Mouse (Mus musculus) hindbrain, embryonic 13.5 days (tissue): ENCODE measurements around the gene Cfap70. TPM values are rescaled to one million over a fixed set of nuclear protein-coding genes. Genes with fewer than 3 reads are reported as not detected.

Source experiments
- ATAC-seq: fragments of 200-750 bp; cut with Nextera tagmentation; 2 replicates; pipeline ENCODE4 v1.8.0; 2017; ENCODE audit warnings: moderate TSS enrichment; ENCODE audit not compliant: low FRiP score
- H3K27ac ChIP-seq: fragments of 300-500 bp; sonication (generic); 2 replicates; pipeline ENCODE4 v1.5.1; 2015; ENCODE audit warnings: inconsistent platforms, mild to moderate bottlenecking, moderate library complexity
- H3K27me3 ChIP-seq: fragments of 300-500 bp; sonication (generic); 2 replicates; pipeline ENCODE4 v1.6.1; 2015; ENCODE audit warnings: mild to moderate bottlenecking, inconsistent platforms
- H3K36me3 ChIP-seq: fragments of 300-500 bp; sonication (generic); 2 replicates; pipeline ENCODE4 v1.6.1; 2015; ENCODE audit warnings: mild to moderate bottlenecking, inconsistent platforms
- H3K4me1 ChIP-seq: fragments of 300-500 bp; sonication (generic); replicated peaks from 2 replicates; pipeline ENCODE4 v1.6.1; 2015; ENCODE audit warnings: inconsistent platforms
- H3K4me2 ChIP-seq: fragments of 300-500 bp; sonication (generic); 2 replicates; pipeline ENCODE4 v1.6.1; 2015; ENCODE audit warnings: inconsistent platforms, mild to moderate bottlenecking, moderate library complexity
- H3K4me3 ChIP-seq: fragments of 300-500 bp; sonication (generic); 2 replicates; pipeline ENCODE4 v1.5.1; 2015; ENCODE audit warnings: mild to moderate bottlenecking, inconsistent platforms
- H3K9ac ChIP-seq: fragments of 300-500 bp; sonication (generic); 2 replicates; pipeline ENCODE4 v1.6.1; 2015; ENCODE audit warnings: mild to moderate bottlenecking, inconsistent platforms
- H3K9me3 ChIP-seq: fragments of 300-500 bp; sonication (generic); 2 replicates; pipeline ENCODE4 v1.6.1; 2016; ENCODE audit warnings: inconsistent platforms
- WGBS: fragments of 180-500 bp; shearing (Covaris S2); methylation state at CpG from one replicate; pipeline ENCODE4 v1.1.7; 2015; 5-methylcytosine and 5-hydroxymethylcytosine counted together
- polyA plus RNA-seq: library from polyadenylated mRNA; unstranded; fragments of >200 nt; fragmentation: Nextera tagmentation; extraction: Ambion mirVana; gene quantifications from 2 replicates; pipeline ENCODE4 v1.2.1, GENCODE M21; 2015

The Cfap70 gene
- polyA plus RNA-seq, 1 experiment from 2014 or later = 2.2 TPM

DNA sequence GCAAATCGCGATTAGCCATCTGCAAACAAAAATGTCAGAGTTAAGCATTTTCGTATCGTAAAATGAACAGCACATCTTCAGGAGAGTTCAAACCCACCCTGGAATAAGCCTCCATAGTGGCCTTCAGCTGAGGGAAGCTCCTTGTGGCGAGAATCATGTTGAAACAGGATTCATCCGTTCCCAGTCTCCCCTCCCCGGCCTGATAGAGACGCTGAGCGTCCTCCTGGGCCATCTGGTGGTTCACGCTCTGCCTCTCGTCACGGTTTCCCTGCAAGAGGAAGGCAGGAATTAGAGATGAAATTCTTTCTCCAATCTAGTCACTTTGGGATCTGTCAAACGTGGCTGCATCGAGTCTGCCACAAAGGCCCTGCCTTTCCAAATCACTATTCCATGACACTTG, 8.2 kb upstream of the Cfap70 start:
- ATAC-seq = no peak
- H3K4me1 ChIP-seq = no peaks in the 10 kb centered on the region
- 83% methylated on average over 14 of the region's 14 CpGs for WGBS
- H3K9ac ChIP-seq = no peak overlapping the region
- peaks cover 27% of the 10 kb centered on the region for H3K36me3 ChIP-seq
- H3K27me3 ChIP-seq = no peaks in the 10 kb centered on the region
- H3K4me2 ChIP-seq = no peak overlapping the region
- H3K4me3 ChIP-seq = no peak overlapping the region
- no peak overlapping the region for H3K27ac ChIP-seq
- no peaks in the 10 kb centered on the region for H3K9me3 ChIP-seq

DNA sequence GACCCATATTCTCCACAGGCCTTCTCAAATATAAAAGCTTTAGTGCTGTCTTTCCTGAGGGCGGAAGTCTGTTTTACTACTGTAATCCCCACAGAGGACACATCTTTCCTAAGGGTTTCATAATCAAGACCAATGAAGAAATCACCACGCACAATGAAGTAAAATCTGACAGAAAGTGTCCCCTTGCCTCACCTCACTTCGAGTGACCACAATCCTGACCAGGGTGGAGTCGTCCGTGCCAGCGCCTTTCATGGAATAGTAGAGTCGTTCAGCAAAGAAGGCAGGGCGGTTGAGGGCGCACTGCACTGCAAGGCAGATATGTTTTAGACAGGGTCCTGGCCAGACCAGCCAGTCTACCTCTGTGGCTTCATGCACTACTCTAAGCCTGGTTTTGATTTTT, 6.4 kb upstream of the Cfap70 start:
- 94% methylated on average over 9 of the region's 9 CpGs for WGBS
- H3K27me3 ChIP-seq = no peaks in the 10 kb centered on the region
- no peak overlapping the region for H3K9ac ChIP-seq
- H3K4me3 ChIP-seq = no peak overlapping the region
- no peak overlapping the region for H3K4me2 ChIP-seq
- peaks cover 17% of the 10 kb centered on the region for H3K36me3 ChIP-seq
- H3K9me3 ChIP-seq = no peaks in the 10 kb centered on the region
- ATAC-seq = no peak
- H3K4me1 ChIP-seq = no peaks in the 10 kb centered on the region
- H3K27ac ChIP-seq = no peak overlapping the region

DNA sequence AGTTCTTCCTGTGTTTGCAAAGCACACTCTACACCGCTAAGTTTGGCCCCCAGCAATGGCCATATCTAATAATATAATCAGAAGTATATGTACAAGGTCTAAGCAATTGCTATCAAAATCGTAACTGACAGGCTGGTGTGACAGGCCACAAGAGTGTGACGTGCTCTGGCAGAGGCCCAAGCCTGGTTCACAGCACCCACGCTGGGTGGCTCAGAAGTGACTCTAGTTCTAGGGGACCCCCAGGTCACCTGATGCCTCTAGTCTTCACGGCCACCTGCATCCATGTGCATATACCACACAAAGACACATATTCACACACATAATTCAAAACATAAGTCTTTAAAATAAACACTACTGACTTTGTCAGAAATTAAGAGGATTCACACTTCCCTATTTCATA, 903 bp upstream of the Cfap70 start:
- H3K9me3 ChIP-seq = no peaks in the 10 kb centered on the region
- 0 out of 2 replicates have a peak, but pooled peaks cover 5% of the 10 kb centered on the region for H3K4me1 ChIP-seq
- no peaks in the 10 kb centered on the region for H3K27me3 ChIP-seq
- 92% methylated on average over 5 of the region's 5 CpGs for WGBS
- H3K4me3 ChIP-seq = no peak overlapping the region
- ATAC-seq = no peak
- no peak overlapping the region for H3K9ac ChIP-seq
- H3K4me2 ChIP-seq = no peak overlapping the region
- no peak overlapping the region for H3K27ac ChIP-seq
- H3K36me3 ChIP-seq = peaks cover 5% of the 10 kb centered on the region; the same call in 1 of the 2 replicates

DNA sequence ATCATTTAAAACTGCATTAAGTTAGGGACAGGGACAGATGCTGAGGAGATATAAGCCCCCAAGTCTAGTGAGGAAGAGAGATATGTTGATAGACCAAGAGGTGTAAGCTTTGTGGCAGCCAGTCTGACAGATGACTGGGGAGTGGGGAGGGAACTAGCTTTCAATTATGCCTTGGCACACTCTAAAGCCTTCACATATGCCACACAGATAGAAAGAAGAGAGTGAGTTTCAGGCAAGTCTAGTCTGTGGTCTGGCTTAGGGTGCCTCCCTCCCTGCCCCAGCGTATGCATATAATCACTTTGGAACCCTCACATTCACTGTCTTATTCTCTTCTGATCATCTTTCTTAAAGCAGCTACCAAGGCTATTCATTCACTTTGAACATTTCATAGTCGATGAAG, 724 bp downstream of the Cfap70 start:
- H3K27ac ChIP-seq = 0 out of 2 replicates have a peak overlapping the region, but pooled peaks have one; percentile 8
- H3K9me3 ChIP-seq = no peaks in the 10 kb centered on the region
- H3K27me3 ChIP-seq = no peaks in the 10 kb centered on the region
- peaks cover 5% of the 10 kb centered on the region; the same call in 1 of the 2 replicates for H3K36me3 ChIP-seq
- 27% methylated on average over 2 of the region's 2 CpGs for WGBS
- 0 out of 2 replicates have a peak, but pooled peaks cover 5% of the 10 kb centered on the region for H3K4me1 ChIP-seq
- H3K9ac ChIP-seq = peak overlapping the region; percentile 58; the same call in 1 of the 2 replicates
- ATAC-seq = no peak
- peak overlapping the region; percentile 41 for H3K4me3 ChIP-seq
- H3K4me2 ChIP-seq = peak overlapping the region; percentile 63

DNA sequence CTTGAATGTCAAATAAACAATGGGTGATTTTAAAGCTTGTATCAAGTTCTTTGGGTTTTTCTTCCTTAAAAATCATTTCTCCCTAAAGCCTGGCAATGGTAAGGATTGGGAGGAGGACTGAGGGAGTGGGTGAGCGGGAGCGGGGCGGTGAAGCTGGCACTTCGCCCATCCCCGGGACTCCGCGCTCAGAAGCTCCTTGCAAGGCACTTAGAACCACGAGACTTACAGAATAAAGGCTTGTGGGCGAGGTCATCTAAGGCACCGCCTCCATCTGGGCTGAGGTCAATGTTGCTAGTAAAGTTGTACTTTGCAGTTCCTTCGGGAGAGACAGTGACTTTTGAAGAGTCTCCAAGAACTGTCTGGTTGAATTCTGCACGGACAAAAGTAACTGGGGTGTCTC, 4.8 kb downstream of the Cfap70 start:
- ATAC-seq = no peak
- 0 out of 2 replicates have a peak, but pooled peaks cover 5% of the 10 kb centered on the region for H3K4me1 ChIP-seq
- no peaks in the 10 kb centered on the region for H3K36me3 ChIP-seq
- no peaks in the 10 kb centered on the region for H3K27me3 ChIP-seq
- H3K27ac ChIP-seq = no peak overlapping the region
- H3K4me3 ChIP-seq = no peak overlapping the region
- WGBS = 64% methylated on average over 12 of the region's 12 CpGs
- no peak overlapping the region for H3K9ac ChIP-seq
- H3K9me3 ChIP-seq = no peaks in the 10 kb centered on the region
- no peak overlapping the region for H3K4me2 ChIP-seq

DNA sequence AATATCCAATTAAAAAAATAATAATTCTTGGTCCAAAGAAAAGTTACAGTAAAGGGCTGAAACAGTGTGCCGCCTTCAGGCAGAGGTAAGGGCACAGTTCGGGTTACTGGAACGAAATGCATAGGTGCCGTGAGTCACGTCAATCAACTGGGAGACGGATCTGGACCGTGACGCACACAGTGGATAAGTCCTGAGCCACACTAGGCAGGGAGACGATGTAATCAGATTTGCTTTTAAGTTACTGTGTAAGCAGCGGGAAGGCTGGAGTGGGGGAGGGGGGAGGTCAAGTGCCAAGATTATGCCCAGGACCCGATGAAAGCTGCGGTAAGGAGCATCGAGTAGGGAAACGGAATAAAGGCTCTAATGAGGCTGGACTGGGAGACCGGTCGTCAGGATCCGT, 9.8 kb downstream of the Cfap70 start:
- H3K27me3 ChIP-seq = no peaks in the 10 kb centered on the region
- no peaks in the 10 kb centered on the region for H3K36me3 ChIP-seq
- no peaks in the 10 kb centered on the region for H3K9me3 ChIP-seq
- H3K4me1 ChIP-seq = no peaks in the 10 kb centered on the region
- H3K4me3 ChIP-seq = no peak overlapping the region
- H3K4me2 ChIP-seq = no peak overlapping the region
- 68% methylated on average over 17 of the region's 17 CpGs for WGBS
- no peak overlapping the region for H3K9ac ChIP-seq
- no peak for ATAC-seq
- no peak overlapping the region for H3K27ac ChIP-seq

DNA sequence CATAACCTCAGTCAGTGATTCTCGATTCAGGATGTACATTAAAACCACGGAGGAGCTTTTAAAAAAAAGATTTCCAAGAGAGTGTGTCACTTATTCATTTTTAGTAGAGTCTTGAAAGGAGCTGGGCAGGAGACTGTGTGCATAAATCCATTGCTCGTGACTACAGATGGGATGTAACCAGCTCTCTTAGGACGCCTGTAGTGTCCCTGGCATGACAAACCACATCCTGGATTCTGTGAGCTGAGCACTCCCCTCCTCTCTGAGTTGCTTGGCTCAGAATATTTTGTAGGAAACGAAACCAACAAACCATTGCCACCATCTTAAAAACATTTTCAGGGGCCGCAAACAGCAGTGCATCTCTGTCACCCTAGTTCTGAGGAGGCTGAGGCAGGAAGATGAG, 15.1 kb downstream of the Cfap70 start:
- no peak for ATAC-seq
- no peak overlapping the region for H3K9ac ChIP-seq
- H3K36me3 ChIP-seq = no peaks in the 10 kb centered on the region
- no peak overlapping the region for H3K4me3 ChIP-seq
- H3K9me3 ChIP-seq = no peaks in the 10 kb centered on the region
- WGBS = 71% methylated on average over 6 of the region's 6 CpGs
- no peak overlapping the region for H3K27ac ChIP-seq
- no peak overlapping the region for H3K4me2 ChIP-seq
- H3K27me3 ChIP-seq = no peaks in the 10 kb centered on the region
- no peaks in the 10 kb centered on the region for H3K4me1 ChIP-seq

DNA sequence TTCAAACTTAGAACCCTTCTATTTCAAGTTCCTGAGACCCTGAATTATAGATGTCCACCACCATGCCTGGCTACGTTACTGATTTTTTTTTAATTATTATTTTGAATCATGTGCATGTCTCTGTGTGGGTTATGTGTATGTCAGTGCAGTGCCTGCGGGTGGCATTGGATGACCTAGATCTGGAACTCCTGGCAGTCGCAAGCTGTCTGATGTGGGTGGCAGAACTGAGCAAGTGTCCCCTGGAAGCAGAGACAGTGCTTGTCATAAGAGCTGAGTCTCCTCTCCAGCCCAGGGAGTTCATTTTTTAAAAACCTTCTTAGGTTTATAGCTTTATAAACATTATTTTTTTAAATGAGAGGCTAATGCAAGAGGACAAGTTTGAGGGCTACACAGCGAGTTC, 19.6 kb downstream of the Cfap70 start:
- 86% methylated on average over 4 of the region's 4 CpGs for WGBS
- no peak overlapping the region for H3K9ac ChIP-seq

DNA sequence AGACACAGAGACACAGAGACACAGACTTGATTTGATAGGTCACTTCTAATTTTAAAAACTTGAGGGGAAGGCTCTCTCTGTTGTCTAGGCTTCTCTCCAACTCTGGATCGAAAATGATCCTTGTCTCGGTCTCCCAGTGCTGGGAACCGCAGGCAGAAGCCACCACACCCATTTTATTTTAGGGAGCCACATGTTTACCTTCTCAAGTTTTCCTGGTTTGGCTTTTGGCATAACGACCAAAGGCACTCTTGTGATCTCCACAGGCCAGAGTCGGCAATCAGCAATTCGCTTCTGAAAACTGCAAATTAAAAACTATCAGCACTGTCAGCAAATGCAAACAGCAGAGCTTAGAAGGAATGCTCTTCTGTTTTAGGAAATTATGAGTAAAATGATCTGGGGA, 20.3 kb downstream of the Cfap70 start:
- Histone ChIP-seq H3K36me3 (no peaks in the 10 kb centered on the region), H3K4me1 (no peaks in the 10 kb centered on the region), H3K9me3 (no peaks in the 10 kb centered on the region), H3K4me2 (no peak overlapping the region), H3K4me3 (no peak overlapping the region), H3K27ac (no peak overlapping the region), H3K27me3 (no peaks in the 10 kb centered on the region), H3K9ac (no peak overlapping the region)
- no peak for ATAC-seq
- whole genome bisulfite sequencing = 89% methylated on average over 6 of the region's 6 CpGs

More for the DNA sequence above, 19.6 kb downstream of the Cfap70 start:
- no peaks in the 10 kb centered on the region for H3K9me3 ChIP-seq
- no peaks in the 10 kb centered on the region for H3K4me1 ChIP-seq
- no peak overlapping the region for H3K4me2 ChIP-seq
- no peak overlapping the region for H3K4me3 ChIP-seq
- no peak overlapping the region for H3K27ac ChIP-seq
- no peaks in the 10 kb centered on the region for H3K27me3 ChIP-seq
- no peak for ATAC-seq
- H3K36me3 ChIP-seq = no peaks in the 10 kb centered on the region

DNA sequence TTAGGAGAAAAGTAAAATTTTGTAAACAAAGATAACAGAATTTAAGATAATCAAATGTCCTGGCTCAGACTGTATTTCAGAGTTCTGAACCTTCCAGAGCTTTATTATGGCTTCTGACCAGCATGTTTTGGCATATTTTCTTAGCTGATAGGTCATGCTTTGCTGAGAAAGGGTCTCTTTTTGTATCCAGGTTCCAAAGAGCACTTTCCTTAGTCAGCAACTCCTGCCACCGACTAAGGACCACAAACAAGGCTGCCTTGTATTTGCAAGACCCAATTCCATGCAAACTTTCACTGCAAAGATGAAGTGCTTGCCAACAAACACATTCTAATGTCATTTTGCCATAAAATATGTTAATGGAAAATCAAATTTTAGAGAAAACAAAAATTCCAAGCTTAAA, 22.2 kb downstream of the Cfap70 start:
- H3K4me1 ChIP-seq = no peaks in the 10 kb centered on the region
- WGBS = 56% methylated on average over 1 of the region's 1 CpGs
- no peak for ATAC-seq

DNA sequence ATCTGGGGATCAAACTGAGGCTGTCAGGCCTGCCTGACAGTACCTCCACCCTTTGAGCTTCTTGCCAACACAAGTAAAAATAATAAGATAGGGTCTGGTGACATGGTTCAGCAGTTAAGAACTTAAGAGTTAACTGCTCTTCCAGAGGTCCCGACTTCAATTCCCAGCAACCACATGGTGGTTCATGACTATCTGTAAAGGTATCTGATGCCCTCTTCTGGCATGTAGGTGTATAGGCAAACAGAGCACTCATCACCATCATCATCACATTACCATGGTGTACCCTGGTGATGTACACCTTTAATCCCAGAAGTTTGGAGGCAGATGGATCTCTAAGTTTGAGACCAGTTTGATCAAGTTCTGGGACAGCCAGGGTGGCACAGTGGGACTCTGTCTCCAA, 23.4 kb downstream of the Cfap70 start:
- no peak overlapping the region for H3K27ac ChIP-seq
- H3K36me3 ChIP-seq = no peaks in the 10 kb centered on the region
- H3K4me1 ChIP-seq = no peaks in the 10 kb centered on the region
- no peak overlapping the region for H3K4me3 ChIP-seq
- no peaks in the 10 kb centered on the region for H3K27me3 ChIP-seq
- H3K9me3 ChIP-seq = no peaks in the 10 kb centered on the region
- no peak for ATAC-seq
- WGBS = 35% methylated on average over 1 of the region's 1 CpGs
- H3K9ac ChIP-seq = no peak overlapping the region
- H3K4me2 ChIP-seq = no peak overlapping the region

More for the DNA sequence above, 22.2 kb downstream of the Cfap70 start:
- H3K27me3 ChIP-seq = no peaks in the 10 kb centered on the region
- no peaks in the 10 kb centered on the region for H3K36me3 ChIP-seq
- H3K9ac ChIP-seq = no peak overlapping the region
- no peak overlapping the region for H3K4me3 ChIP-seq
- no peak overlapping the region for H3K27ac ChIP-seq
- H3K9me3 ChIP-seq = no peaks in the 10 kb centered on the region
- no peak overlapping the region for H3K4me2 ChIP-seq

DNA sequence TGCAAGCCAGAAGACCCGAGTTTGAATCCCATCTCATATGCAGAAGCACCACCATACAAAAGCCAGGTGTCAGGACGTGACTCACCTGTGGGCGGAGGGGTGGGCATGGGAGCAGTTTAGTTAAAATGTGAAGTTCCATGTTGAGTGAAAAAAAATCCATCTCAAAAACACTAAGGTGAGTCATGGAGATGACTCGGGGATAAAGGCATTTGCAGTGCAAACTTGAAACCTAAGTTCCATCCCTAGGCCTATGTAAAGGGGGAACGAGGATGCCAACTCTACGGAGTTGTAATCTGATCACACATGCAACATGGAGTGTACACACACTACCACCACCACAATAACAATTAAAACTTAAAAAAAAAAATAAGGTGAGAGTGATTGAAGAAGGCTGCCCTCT, 29.0 kb downstream of the Cfap70 start:
- Histone ChIP-seq H3K9ac (no peak overlapping the region), H3K4me1 (no peaks in the 10 kb centered on the region), H3K27me3 (no peaks in the 10 kb centered on the region), H3K4me3 (no peak overlapping the region), H3K27ac (no peak overlapping the region), H3K9me3 (no peaks in the 10 kb centered on the region), H3K36me3 (no peaks in the 10 kb centered on the region), H3K4me2 (no peak overlapping the region)
- WGBS = 93% methylated on average over 6 of the region's 6 CpGs
- ATAC-seq = no peak

DNA sequence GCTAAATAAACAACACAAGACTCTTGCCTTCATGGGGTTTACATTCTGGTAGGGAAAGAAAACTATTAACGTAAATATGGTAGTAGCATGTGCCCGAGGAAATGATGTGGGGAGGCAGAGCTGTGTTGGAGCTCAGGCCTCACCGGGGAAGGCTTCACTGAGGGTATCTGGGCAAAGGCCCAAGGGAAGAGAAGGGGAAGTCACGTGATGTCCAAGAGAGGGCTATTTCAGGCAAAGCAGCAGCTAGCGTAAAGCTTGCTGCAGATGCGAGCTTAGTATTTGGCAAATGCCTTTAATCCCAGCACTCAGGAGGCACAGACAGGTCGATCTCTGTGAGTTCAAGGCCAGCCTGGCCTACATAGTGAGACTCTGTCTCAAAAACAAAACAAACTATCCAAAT, 29.8 kb downstream of the Cfap70 start:
- no peak overlapping the region for H3K4me3 ChIP-seq
- WGBS = 81% methylated on average over 7 of the region's 7 CpGs
- no peaks in the 10 kb centered on the region for H3K9me3 ChIP-seq
- no peaks in the 10 kb centered on the region for H3K4me1 ChIP-seq
- no peaks in the 10 kb centered on the region for H3K36me3 ChIP-seq
- no peak overlapping the region for H3K4me2 ChIP-seq
- no peak overlapping the region for H3K27ac ChIP-seq
- no peaks in the 10 kb centered on the region for H3K27me3 ChIP-seq
- no peak overlapping the region for H3K9ac ChIP-seq
- ATAC-seq = no peak
